Mouse (Mus musculus): ENCODE results near the gene Gjb3. TPM values are rescaled to one million over a fixed set of nuclear protein-coding genes. Genes with fewer than 3 reads are reported as not detected.

Gjb3 gene
- total RNA-seq (2021) = under 1 TPM; 0.36 to 0.41 TPM

GRCm38 (mm10) chr4:127330181-127331100 is at the start of gene Gjb3:
Gene Gjb3, minus strand, starts transcription at chr4:127330844.
- peak in 1 of 2 experiments; percentile 50 for DNase-seq (ENCODE audit: extremely low spot score in 1 of 2, low spot score in 2 of 2)
- intact Hi-C loops (cut with DNase I) = no loop called here

- no peak for DNase-seq (ENCODE audit: extremely low spot score in 1 of 2, low spot score in 2 of 2)
- intact Hi-C loops (cut with DNase I) = loop anchor here (10.0 kb wide), 1 partner anchor 607 kb away; the partner anchor contains the start of gene Csmd2
Observed at GRCm38 (mm10) chr4:127377344-127377743, 46.7 kb upstream of the Gjb3 start.

- DNase-seq (ENCODE audit: extremely low spot score in 1 of 2, low spot score in 2 of 2) = no peak
- intact Hi-C loops (cut with DNase I) = loop anchor here (10.0 kb wide), 1 partner anchor 609 kb away; the partner anchor contains the start of gene Csmd2
Observed at GRCm38 (mm10) chr4:127375541-127376177, 45.0 kb upstream of the Gjb3 start.

- intact Hi-C loops (cut with DNase I) = loop anchor here (10.0 kb wide), 1 partner anchor 610 kb away; the partner anchor contains the start of gene Csmd2
- DNase-seq (ENCODE audit: extremely low spot score in 1 of 2, low spot score in 2 of 2) = no peak
Observed at GRCm38 (mm10) chr4:127374645-127375044, 44.0 kb upstream of the Gjb3 start.

- intact Hi-C loops (cut with DNase I) = loop anchor here (10.0 kb wide), 1 partner anchor 611 kb away; the partner anchor contains the start of gene Csmd2
Observed at GRCm38 (mm10) chr4:127373491-127373890, 42.8 kb upstream of the Gjb3 start.

GRCm38 (mm10) chr4:127371546-127371945 is 40.9 kb upstream of the Gjb3 start:
- intact Hi-C loops (cut with DNase I) = loop anchor here (10.0 kb wide), 1 partner anchor 613 kb away; the partner anchor contains the start of gene Csmd2
- no peak for DNase-seq (ENCODE audit: extremely low spot score in 1 of 2, low spot score in 2 of 2)

More at GRCm38 (mm10) chr4:127373491-127373890, 42.8 kb upstream of the Gjb3 start:
- DNase-seq (ENCODE audit: extremely low spot score in 1 of 2, low spot score in 2 of 2) = no peak

GRCm38 (mm10) chr4:127370447-127370846 is 39.8 kb upstream of the Gjb3 start:
- intact Hi-C loops (cut with DNase I) = loop anchor here (10.0 kb wide), 1 partner anchor 614 kb away; the partner anchor contains the start of gene Csmd2
- no peak for DNase-seq (ENCODE audit: extremely low spot score in 1 of 2, low spot score in 2 of 2)

- DNase-seq (ENCODE audit: extremely low spot score in 1 of 2, low spot score in 2 of 2) = peak; percentile 60 to 67
- intact Hi-C loops (cut with DNase I) = no loop called here
Observed at GRCm38 (mm10) chr4:127368379-127368973, 37.8 kb upstream of the Gjb3 start.

GRCm38 (mm10) chr4:127365834-127366233 is 35.2 kb upstream of the Gjb3 start:
- no peak for DNase-seq (ENCODE audit: extremely low spot score in 1 of 2, low spot score in 2 of 2)
- intact Hi-C loops (cut with DNase I) = no loop called here

GRCm38 (mm10) chr4:127365433-127365832 is 34.8 kb upstream of the Gjb3 start:
- intact Hi-C loops (cut with DNase I) = no loop called here
- no peak for DNase-seq (ENCODE audit: extremely low spot score in 1 of 2, low spot score in 2 of 2)

- intact Hi-C loops (cut with DNase I) = no loop called here
Observed at GRCm38 (mm10) chr4:127364431-127364830, 33.8 kb upstream of the Gjb3 start.

GRCm38 (mm10) chr4:127363331-127363730 is 32.7 kb upstream of the Gjb3 start:
- DNase-seq (ENCODE audit: extremely low spot score in 1 of 2, low spot score in 2 of 2) = no peak
- intact Hi-C loops (cut with DNase I) = no loop called here

More at GRCm38 (mm10) chr4:127364431-127364830, 33.8 kb upstream of the Gjb3 start:
- DNase-seq (ENCODE audit: extremely low spot score in 1 of 2, low spot score in 2 of 2) = no peak

- DNase-seq (ENCODE audit: extremely low spot score in 1 of 2, low spot score in 2 of 2) = no peak
- intact Hi-C loops (cut with DNase I) = no loop called here
Observed at GRCm38 (mm10) chr4:127362520-127362919, 31.9 kb upstream of the Gjb3 start.

GRCm38 (mm10) chr4:127358018-127358417 is 27.4 kb upstream of the Gjb3 start, which contains the start of gene Gjb5:
Gene Gjb5, minus strand, starts transcription at chr4:127358181.
- intact Hi-C loops (cut with DNase I) = no loop called here
- no peak for DNase-seq (ENCODE audit: extremely low spot score in 1 of 2, low spot score in 2 of 2)

GRCm38 (mm10) chr4:127354506-127355485 is 24.2 kb upstream of the Gjb3 start:
- no peak for DNase-seq (ENCODE audit: extremely low spot score in 1 of 2, low spot score in 2 of 2)
- intact Hi-C loops (cut with DNase I) = no loop called here

- intact Hi-C loops (cut with DNase I) = no loop called here
- DNase-seq (ENCODE audit: extremely low spot score in 1 of 2, low spot score in 2 of 2) = no peak
Observed at GRCm38 (mm10) chr4:127353951-127354438, 23.4 kb upstream of the Gjb3 start, which contains the start of gene Gjb4. Gene Gjb4, minus strand, starts transcription at chr4:127354081.

- peak in 1 of 2 experiments; percentile 70 for DNase-seq (ENCODE audit: extremely low spot score in 1 of 2, low spot score in 2 of 2)
- intact Hi-C loops (cut with DNase I) = no loop called here
Observed at GRCm38 (mm10) chr4:127352594-127352993, 21.9 kb upstream of the Gjb3 start.
